Mouse (Mus musculus) embryonic facial prominence, embryonic 12.5 days (tissue): Measurements from ENCODE around the gene Vmn2r74. TPM values are rescaled to one million over a fixed set of nuclear protein-coding genes. Genes with fewer than 3 reads are reported as not detected.

Experiments
- ATAC-seq: fragments of 200-750 bp; cut with Nextera tagmentation; 2 replicates; pipeline ENCODE4 v1.8.0; 2017; ENCODE audit not compliant: insufficient number of reproducible peaks, insufficient read depth, low FRiP score, low TSS enrichment
- H3K27ac ChIP-seq: fragments of 300-500 bp; sonication (generic); 2 replicates; pipeline ENCODE4 v1.5.1; 2016; ENCODE audit warnings: mild to moderate bottlenecking
- H3K27me3 ChIP-seq: fragments of 300-500 bp; sonication (generic); 2 replicates; pipeline ENCODE4 v1.6.1; 2016; ENCODE audit warnings: mild to moderate bottlenecking, moderate library complexity
- H3K36me3 ChIP-seq: fragments of 300-500 bp; sonication (generic); 2 replicates; pipeline ENCODE4 v1.6.1; 2016; ENCODE audit warnings: mild to moderate bottlenecking
- H3K4me1 ChIP-seq: fragments of 300-500 bp; sonication (generic); 2 replicates; pipeline ENCODE4 v1.6.1; 2016
- H3K4me2 ChIP-seq: fragments of 300-500 bp; sonication (generic); replicated peaks from 2 replicates; pipeline ENCODE4 v1.6.1; 2016; ENCODE audit warnings: mild to moderate bottlenecking, moderate library complexity
- H3K4me3 ChIP-seq: fragments of 300-500 bp; sonication (generic); 2 replicates; pipeline ENCODE4 v1.5.1; 2016; ENCODE audit warnings: mild to moderate bottlenecking
- H3K9ac ChIP-seq: fragments of 300-500 bp; sonication (generic); 2 replicates; pipeline ENCODE4 v1.6.1; 2016; ENCODE audit warnings: mild to moderate bottlenecking, moderate library complexity
- H3K9me3 ChIP-seq: fragments of 300-500 bp; sonication (generic); 2 replicates; pipeline ENCODE4 v1.6.1; 2016; ENCODE audit warnings: mild to moderate bottlenecking, moderate library complexity
- WGBS: fragments of 180-500 bp; shearing (Covaris S2); methylation state at CpG from one replicate; pipeline ENCODE4 v1.1.7; 2016; 5-methylcytosine and 5-hydroxymethylcytosine counted together
- polyA plus RNA-seq: library from polyadenylated mRNA; unstranded; fragments of >200 nt; fragmentation: Nextera tagmentation; extraction: Ambion mirVana; gene quantifications from 2 replicates; pipeline ENCODE4 v1.2.1, GENCODE M21; 2016

Vmn2r74 gene
- not detected in 2 replicates for polyA plus RNA-seq

DNA sequence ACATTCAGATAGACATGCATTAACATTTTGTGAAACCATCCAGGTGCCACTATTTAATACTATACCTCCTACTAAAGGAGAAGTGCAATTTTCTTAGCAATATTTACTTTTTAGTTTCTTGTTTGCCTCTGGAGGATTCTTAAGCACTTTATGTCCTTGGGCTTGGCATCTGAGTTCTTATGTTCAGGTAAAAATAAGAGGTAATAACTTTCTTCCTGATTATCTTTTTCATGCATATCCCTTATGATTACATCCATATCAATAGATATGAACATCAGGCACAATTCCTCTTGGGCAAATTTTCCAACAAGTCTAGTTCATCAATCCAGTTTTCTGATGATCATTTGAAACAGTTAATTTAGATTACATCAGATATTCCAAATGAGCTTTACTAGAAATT lies at the start of gene Vmn2r74:
Gene Vmn2r74 (minus strand): TSS at position 101 of the 400 bp plus-strand sequence.
- no peak for ATAC-seq
- H3K4me2 ChIP-seq: no peak within 1 kb of the TSS
- no peak within 1 kb of the TSS for H3K9ac ChIP-seq

GRCm38 (mm10) chr7:86007533-86007932 lies 46.1 kb upstream of the Vmn2r74 start:
- no peaks in the 10 kb centered on the region for H3K4me1 ChIP-seq
- H3K36me3 ChIP-seq: no peaks in the 10 kb centered on the region
- H3K4me3 ChIP-seq: no peak overlapping the region
- no peak overlapping the region for H3K27ac ChIP-seq
- H3K4me2 ChIP-seq: no peak overlapping the region
- H3K9me3 ChIP-seq: peaks cover 20% of the 10 kb centered on the region; the same call in 1 of the 2 replicates
- H3K27me3 ChIP-seq: no peaks in the 10 kb centered on the region
- WGBS: 85% methylated on average over 2 of the region's 2 CpGs
- H3K9ac ChIP-seq: no peak overlapping the region
- ATAC-seq: no peak

More for the DNA sequence above, at the start of gene Vmn2r74:
- H3K27ac ChIP-seq: no peak within 1 kb of the TSS
- no peaks in the 10 kb centered on the region for H3K36me3 ChIP-seq
- H3K4me3 ChIP-seq: no peak within 1 kb of the TSS
- H3K27me3 ChIP-seq: no peaks in the 10 kb centered on the region
- no peaks in the 10 kb centered on the region for H3K4me1 ChIP-seq
- H3K9me3 ChIP-seq: no peaks in the 10 kb centered on the region

Other genes starting within 250 kb of the Vmn2r74 start
- not detected in 2 replicates for gene Vmn2r72, start 206.5 kb downstream of the Vmn2r74 start, polyA plus RNA-seq
- not detected in 2 replicates for gene Vmn2r73, start 85.4 kb downstream of the Vmn2r74 start, polyA plus RNA-seq
- not detected in 2 replicates for gene Vmn2r75, start 210.1 kb upstream of the Vmn2r74 start, polyA plus RNA-seq